ENCODE assay signal across 9 mouse cellular contexts in genomic region chr9:58578669-58579068, GRCm38 (mm10). TPM values are rescaled to one million over a fixed set of nuclear protein-coding genes. Genes with fewer than 3 reads are reported as not detected.
DNase-seq lines count a peak whose midpoint lies in the region; ATAC-seq and TF ChIP-seq lines count a peak whose summit lies in the region.
"Had no signal": no experiment of that assay in that cellular context is flagged by ENCODE, and none has a peak within 500 bp of the region (broad histone marks: within the 10 kb centered on the region; RNA-seq: fewer than 3 reads in every experiment).

No protein-coding gene starts in this region.

- no peak overlapping the region for H3K4me2 ChIP-seq in forebrain, embryonic 11.5 days (ENCODE audit: low read depth, low read length, severe bottlenecking)
- H3K4me2 ChIP-seq in forebrain, embryonic 15.5 days (replicated peaks) = no peak overlapping the region
- H3K4me2 ChIP-seq: neural tube, embryonic 13.5 days had no signal

- peak; percentile 98 for TF ChIP-seq CTCF in Patski (IDR thresholded peaks at IDR 0.05)

- CTCF ChIA-PET in Patski (lab: Charles Lee) = interaction anchor here (0.6 to 6.6 kb wide), 34 partner anchors 9 to 350 kb away, joined by 3 to 48 read pairs (median 4); partner anchors contain the start of gene Cd276

- no peak overlapping the region for H3K4me3 ChIP-seq in forebrain, embryonic 11.5 days (ENCODE audit: low read depth, low read length)
- H3K4me3 ChIP-seq in forebrain, embryonic 15.5 days = no peak overlapping the region
- H3K4me3 ChIP-seq: neural tube, embryonic 13.5 days had no signal

- peak; percentile 82 for DNase-seq in forebrain, embryonic 11.5 days (ENCODE audit: low spot score)
- DNase-seq in Patski (ENCODE audit: low read depth, low spot score) = no peak
- peak; percentile 83 to 91 for DNase-seq in cerebellum, postnatal 14 days
- DNase-seq in gastrocnemius, postnatal 36 days = peak; percentile 50 to 85
- DNase-seq in layer of hippocampus, postnatal 10 days (ENCODE audit: low spot score in 2 of 2) = peak; percentile 85 to 88
- DNase-seq in spleen, postnatal 36 days (ENCODE audit: low spot score in 2 of 2) = peak; percentile 46 to 73

- 30% methylated on average over 3 of the region's 3 CpGs for WGBS in forebrain, embryonic 11.5 days
- WGBS in forebrain, embryonic 15.5 days = 28% methylated on average over 3 of the region's 3 CpGs

- in situ Hi-C loops in Patski (cut with MboI; ENCODE audit: low pct_unique_long_range_greater_than_20kb) = loop anchor here (5.0 to 10.0 kb wide), 2 partner anchors 36 to 296 kb away; no protein-coding TSS in a partner anchor

- H3K36me3 ChIP-seq in forebrain, embryonic 11.5 days (ENCODE audit: control insufficient read depth, insufficient read depth, low read length) = no peaks in the 10 kb centered on the region
- H3K36me3 ChIP-seq in forebrain, embryonic 15.5 days = no peaks in the 10 kb centered on the region
- H3K36me3 ChIP-seq: neural tube, embryonic 13.5 days had no signal

- POLR2A ChIA-PET in Patski (lab: Charles Lee) = interaction anchor here (1.4 kb wide), 1 partner anchor 24 kb away, joined by 9 read pairs; the partner anchor contains the start of gene Cd276

- intact Hi-C loops in gastrocnemius, postnatal 36 days (cut with DNase I) = loop anchor here (2.0 to 5.0 kb wide), 3 partner anchors 38 to 294 kb away; no protein-coding TSS in a partner anchor

- no peaks in the 10 kb centered on the region for H3K27me3 ChIP-seq in forebrain, embryonic 11.5 days (ENCODE audit: control insufficient read depth, insufficient read depth, low read length)
- H3K27me3 ChIP-seq in forebrain, embryonic 15.5 days = no peaks in the 10 kb centered on the region
- H3K27me3 ChIP-seq in Patski = no peaks in the 10 kb centered on the region
- H3K27me3 ChIP-seq: neural tube, embryonic 13.5 days had no signal

- no peak for ATAC-seq in forebrain, embryonic 11.5 days (replicated peaks; ENCODE audit: low FRiP score)
- no peak for ATAC-seq in forebrain, embryonic 15.5 days (replicated peaks)
- peak; percentile 12 for ATAC-seq in Patski
- ATAC-seq in megakaryocyte, adult 5-6 weeks (ENCODE audit: poor library complexity, severe bottlenecking) = peak; percentile 24

- H3K9me3 ChIP-seq in forebrain, embryonic 11.5 days (ENCODE audit: control insufficient read depth, low read length) = no peaks in the 10 kb centered on the region
- no peaks in the 10 kb centered on the region for H3K9me3 ChIP-seq in forebrain, embryonic 15.5 days
- H3K9me3 ChIP-seq: neural tube, embryonic 13.5 days had no signal

- H3K27ac ChIP-seq in forebrain, embryonic 11.5 days (ENCODE audit: low read depth, low read length) = no peak overlapping the region
- no peak overlapping the region for H3K27ac ChIP-seq in forebrain, embryonic 15.5 days (replicated peaks)
- H3K27ac ChIP-seq: neural tube, embryonic 13.5 days had no signal

- H3K4me1 ChIP-seq in forebrain, embryonic 11.5 days (replicated peaks; ENCODE audit: control insufficient read depth, insufficient read depth, low read length) = no peaks in the 10 kb centered on the region; the same call in 1 of the 2 replicates
- peaks cover 12% of the 10 kb centered on the region for H3K4me1 ChIP-seq in forebrain, embryonic 15.5 days

- no peak overlapping the region for H3K9ac ChIP-seq in forebrain, embryonic 11.5 days (ENCODE audit: low read length)
- H3K9ac ChIP-seq in forebrain, embryonic 15.5 days (replicated peaks) = no peak overlapping the region
- H3K9ac ChIP-seq: neural tube, embryonic 13.5 days had no signal

RNA-seq across cellular contexts. Expression of gene Nptn, which starts 3.4 kb away (rescaled TPM):
- 58.7 and 60.3 TPM in 2 replicates for polyA plus RNA-seq in forebrain, embryonic 11.5 days (2014; fragmentation: Nextera tagmentation; extraction: Ambion mirVana)
- 127 and 145 TPM in 2 replicates for polyA plus RNA-seq in forebrain, embryonic 15.5 days (2015; fragmentation: Nextera tagmentation; extraction: Ambion mirVana)
- 424 TPM for polyA plus RNA-seq in Patski (2021)
- 100 to 1,000 TPM; 106 to 112 TPM for total RNA-seq in gastrocnemius, postnatal 36 days (2021)
- 100 to 1,000 TPM; 625 to 664 TPM for total RNA-seq in layer of hippocampus, postnatal 10 days (2021)
- total RNA-seq in megakaryocyte, adult 5-6 weeks (2015) = 493 and 520 TPM in 2 replicates
- total RNA-seq in megakaryocyte, adult 5-6 weeks (2017) = 221 and 239 TPM in 2 replicates

RNA-seq across cellular contexts. Expression of gene Cd276, which starts 23.4 kb away (rescaled TPM):
- polyA plus RNA-seq in forebrain, embryonic 11.5 days (2014; fragmentation: Nextera tagmentation; extraction: Ambion mirVana) = 34.7 and 35.8 TPM in 2 replicates
- polyA plus RNA-seq in forebrain, embryonic 15.5 days (2015; fragmentation: Nextera tagmentation; extraction: Ambion mirVana) = 30.9 and 31.0 TPM in 2 replicates
- polyA plus RNA-seq in Patski (2021) = 48.6 TPM
- total RNA-seq in gastrocnemius, postnatal 36 days (2021) = 1 to 10 TPM; 8.8 to 9.9 TPM
- total RNA-seq in layer of hippocampus, postnatal 10 days (2021) = 10 to 100 TPM; 15.7 to 16.6 TPM
- total RNA-seq in megakaryocyte, adult 5-6 weeks (2015) = 0.11 and 0.40 TPM in 2 replicates
- total RNA-seq in megakaryocyte, adult 5-6 weeks (2017) = 0.12 and 0.40 TPM in 2 replicates

Comparison
In these comparisons a context has a peak if more than half of its experiments do, and no peak if none do; other contexts are left out.
1. ATAC-seq: peak in Patski (single experiment) and megakaryocyte, adult 5-6 weeks (single experiment); none in forebrain, embryonic 11.5 days (single experiment) and forebrain, embryonic 15.5 days (single experiment).
2. RNA of gene Cd276, which starts 23.4 kb away (total RNA-seq): 15.7 to 16.6 TPM in layer of hippocampus, postnatal 10 days and 8.8 to 9.9 TPM in gastrocnemius, postnatal 36 days; 0.11 to 0.40 TPM in megakaryocyte, adult 5-6 weeks; every median in the first group is over 4 times any median in the second.